Mouse (Mus musculus): ENCODE measurements around the gene Cabp4. TPM values are rescaled to one million over a fixed set of nuclear protein-coding genes. Genes with fewer than 3 reads are reported as not detected.

Gene Cabp4
- total and polyA plus RNA-seq, 3 experiments: 2.8 to 11.8 (median 6.4) TPM

DNA sequence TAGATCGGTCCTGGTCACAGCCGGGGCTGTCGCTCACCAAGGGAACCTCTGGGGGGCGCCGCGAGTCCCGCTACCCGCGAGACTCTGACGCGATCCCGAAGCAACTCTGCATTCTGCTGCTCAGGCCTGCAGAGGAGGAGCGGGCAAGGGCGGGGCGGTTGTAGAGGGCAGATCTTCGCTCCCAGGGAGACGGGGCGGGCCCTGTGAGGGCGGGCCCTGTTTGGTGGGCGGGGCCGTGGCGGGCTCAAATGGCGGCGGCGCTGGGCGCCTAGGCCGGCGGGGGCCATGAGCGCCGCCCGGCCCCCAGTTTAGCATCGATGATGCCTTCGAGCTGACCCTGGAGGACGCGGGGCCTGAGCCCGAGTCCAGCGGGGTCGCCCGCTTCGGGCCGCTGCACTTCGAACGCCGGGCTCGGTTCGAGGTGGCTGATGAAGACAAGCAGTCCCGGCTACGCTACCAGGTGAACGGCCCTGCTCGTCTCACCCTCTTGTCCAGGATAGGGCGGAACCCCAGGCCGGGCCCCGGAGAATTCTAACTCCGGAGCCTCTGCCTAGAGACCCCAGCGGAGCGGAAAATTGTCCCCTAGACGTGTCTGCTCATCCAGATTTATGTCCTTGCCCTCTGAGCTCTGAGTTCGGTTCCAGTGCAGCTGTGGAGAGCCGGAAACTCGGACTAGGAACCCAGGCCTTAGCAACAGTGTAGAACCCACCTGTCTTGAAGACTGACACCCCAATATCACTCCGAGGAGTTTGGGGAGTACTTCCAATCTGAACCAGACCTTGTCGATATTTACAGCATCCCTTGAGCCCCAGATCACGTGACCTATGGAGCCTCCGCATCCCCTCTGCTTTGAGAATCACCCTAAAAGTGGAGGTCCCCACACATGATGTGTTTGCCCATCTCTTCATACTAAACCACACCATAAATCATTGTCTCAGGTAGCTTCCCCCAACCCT lies 17.8 kb downstream of the Cabp4 start, which contains the start of gene Aip:
Gene Aip (minus strand): TSS at position 118 of the 956 bp plus-strand sequence.
- dilution Hi-C loops (cut with MboI; ENCODE audit: extremely low pct_ligation_motif_present, extremely low pct_unique_long_range_greater_than_20kb, low sequenced_read_pairs) (no loop called here), in situ Hi-C loops (cut with MboI; ENCODE audit: low pct_ligation_motif_present, low pct_unique_long_range_greater_than_20kb, low sequenced_read_pairs) (loop anchor here (5.0 kb wide), 1 partner anchor 76 kb away; the partner anchor contains the start of gene Rad9a)
- H3K27me3 ChIP-seq (replicated peaks): no peaks in the 10 kb centered on the region
- no peaks in the 10 kb centered on the region for H3K9me3 ChIP-seq (replicated peaks; ENCODE audit: low read length)
- peaks cover 15 to 31% of the 10 kb centered on the region in 2 experiments for H3K36me3 ChIP-seq (replicated peaks in 1 of 2; ENCODE audit: control insufficient read depth in 1 of 2, insufficient read depth in 1 of 2, low read length in 1 of 2)
- peak within 1 kb of the TSS; percentile 88 for H3K9ac ChIP-seq (ENCODE audit: insufficient read depth, low read depth)
- peak within 1 kb of the TSS; percentile 52 for H3K27ac ChIP-seq (ENCODE audit: insufficient read depth, low read depth)
- H3K4me3 ChIP-seq (replicated peaks in 1 of 3; ENCODE audit: low read depth in 2 of 3, low read length in 2 of 3, poor library complexity in 1 of 3): peak within 1 kb of the TSS; percentile 84 to 99 (median 93)
- no peak for TF ChIP-seq UBTF (IDR thresholded peaks at IDR 0.05; ENCODE audit: low read depth, low read length)
- peak; percentile 98 for TF ChIP-seq CHD2 (IDR thresholded peaks at IDR 0.05; ENCODE audit: low read length)
- TF ChIP-seq MAZ (IDR thresholded peaks at IDR 0.05; ENCODE audit: low read depth, low read length): peak; percentile 99
- peak; percentile 93 for TF ChIP-seq SIN3A (IDR thresholded peaks at IDR 0.05; ENCODE audit: low read length)
- 0 out of 2 replicates have a peak, but pooled peaks have one; percentile 56 for TF ChIP-seq KAT2A (IDR thresholded peaks at IDR 0.05; ENCODE audit: insufficient replicate concordance, low read length)
- TF ChIP-seq HCFC1 (IDR thresholded peaks at IDR 0.05; ENCODE audit: low read depth, low read length): peak; percentile 83
- TF ChIP-seq MEF2A (IDR thresholded peaks at IDR 0.05; ENCODE audit: borderline replicate concordance, low read depth, low read length): peak; percentile 65; the same call in 1 of the 2 replicates
- no peak for TF ChIP-seq ZKSCAN1 (IDR thresholded peaks at IDR 0.05; ENCODE audit: borderline replicate concordance, low read depth, low read length)
- peak; percentile 70; the same call in 1 of the 2 replicates for TF ChIP-seq TCF12 (IDR thresholded peaks at IDR 0.05; ENCODE audit: low read depth, low read length)
- TF ChIP-seq MAFK (IDR thresholded peaks at IDR 0.05; ENCODE audit: insufficient replicate concordance, low read length): no peak
- peak; percentile 74; the same call in 1 of the 2 replicates for TF ChIP-seq ELF1 (IDR thresholded peaks at IDR 0.05; ENCODE audit: low read depth, low read length)
- no peak for TF ChIP-seq RCOR1 (conservative IDR thresholded peaks at IDR 0.05; ENCODE audit: low read depth, low read length)
- peak; percentile 78 for TF ChIP-seq IRF4 (IDR thresholded peaks at IDR 0.05; ENCODE audit: low read depth, low read length)
- TF ChIP-seq MAX (IDR thresholded peaks at IDR 0.05; ENCODE audit: low read length): 0 out of 2 replicates have a peak, but pooled peaks have one; percentile 52
- no peak for TF ChIP-seq JUN (IDR thresholded peaks at IDR 0.05; ENCODE audit: insufficient read depth, low read depth, low read length)
- 0 out of 2 replicates have a peak, but pooled peaks have one; percentile 80 for TF ChIP-seq ZMIZ1 (IDR thresholded peaks at IDR 0.05; ENCODE audit: low read depth, low read length)
- peak; percentile 74 for TF ChIP-seq SMC3 (IDR thresholded peaks at IDR 0.05; ENCODE audit: low read depth, low read length)
- peak; percentile 91 for TF ChIP-seq BHLHE40 (IDR thresholded peaks at IDR 0.05; ENCODE audit: low read depth, low read length)
- peak; percentile 89 for TF ChIP-seq USF2 (conservative IDR thresholded peaks at IDR 0.05; ENCODE audit: low read depth, low read length)
- TF ChIP-seq ETS1 (conservative IDR thresholded peaks at IDR 0.05; ENCODE audit: low read depth, low read length): 0 out of 2 replicates have a peak, but pooled peaks have one; percentile 24
- TF ChIP-seq NELFE (IDR thresholded peaks at IDR 0.05; ENCODE audit: low read depth, low read length): peak; percentile 59; the same call in 1 of the 2 replicates
- TF ChIP-seq RAD21 (IDR thresholded peaks at IDR 0.05; ENCODE audit: low read depth, low read length): peak; percentile 68
- TF ChIP-seq NRF1 (IDR thresholded peaks at IDR 0.05; ENCODE audit: low read depth, low read length): peak; percentile 58
- peak; percentile 80 for TF ChIP-seq MXI1 (IDR thresholded peaks at IDR 0.05; ENCODE audit: low read depth, low read length)
- peak; percentile 87 for TF ChIP-seq USF1 (IDR thresholded peaks at IDR 0.05; ENCODE audit: low read depth, low read length)
- no peak for TF ChIP-seq PAX5 (IDR thresholded peaks at IDR 0.05; ENCODE audit: low read length)
- peak; percentile 88 for TF ChIP-seq POLR2A (IDR thresholded peaks at IDR 0.05; ENCODE audit: low read depth, low read length)
- TF ChIP-seq MYC (IDR thresholded peaks at IDR 0.05; ENCODE audit: low read depth, low read length): no peak; the same call in 1 of the 2 replicates
- TF ChIP-seq CTCF (conservative IDR thresholded peaks at IDR 0.05 in 1 of 2, IDR thresholded peaks at IDR 0.05 in 1 of 2; ENCODE audit: low read depth in 2 of 2, low read length in 2 of 2): peak in 1 of 2 experiments; percentile 87; a peak in 2 of 4 replicates
- TF ChIP-seq EP300 (IDR thresholded peaks at IDR 0.05; ENCODE audit: low read length): no peak
- 0 out of 2 replicates have a peak, but pooled peaks have one; percentile 6 for TF ChIP-seq TBP (conservative IDR thresholded peaks at IDR 0.05; ENCODE audit: low read depth, low read length)
- TF ChIP-seq E2F4 (IDR thresholded peaks at IDR 0.05; ENCODE audit: insufficient replicate concordance, low read depth, low read length): no peak
- no peak for TF ChIP-seq JUND (conservative IDR thresholded peaks at IDR 0.05; ENCODE audit: low read depth, low read length)
- H3K4me1 ChIP-seq (ENCODE audit: control insufficient read depth in 1 of 2, insufficient read depth in 2 of 2): peaks cover 14 to 67% of the 10 kb centered on the region in 2 experiments
- DNase-seq (ENCODE audit: extremely low read depth): peak; percentile 98
- H3K4me2 ChIP-seq (ENCODE audit: insufficient read depth, low read depth, poor library complexity, severe bottlenecking): peak within 1 kb of the TSS; percentile 85
- H3K79me2 ChIP-seq (replicated peaks; ENCODE audit: control insufficient read depth, extremely low read depth, insufficient read depth, poor library complexity, severe bottlenecking): peaks cover 27% of the 10 kb centered on the region

Measured in CH12.LX (cell line).